Mouse (Mus musculus): ENCODE results near the gene Fam241a.

- TF ChIP-seq POLR2A (IDR thresholded peaks at IDR 0.05; ENCODE audit: extremely low read depth, insufficient read depth, low read length): no peak
- TF ChIP-seq CTCF (IDR thresholded peaks at IDR 0.05; ENCODE audit: extremely low read depth, insufficient read depth, low read length): no peak
Measured at GRCm38 (mm10) chr3:127889570-127889969, 6.6 kb downstream of the Fam241a start.

All from cortical plate, adult 2 months (tissue).